Mouse (Mus musculus): ENCODE measurements around the gene Gba.
"Not testable (repeated sequence)": the region's sequence is repeated elsewhere in the genome, so short reads cannot be mapped to it uniquely, and the experiment has no call there.

DNA sequence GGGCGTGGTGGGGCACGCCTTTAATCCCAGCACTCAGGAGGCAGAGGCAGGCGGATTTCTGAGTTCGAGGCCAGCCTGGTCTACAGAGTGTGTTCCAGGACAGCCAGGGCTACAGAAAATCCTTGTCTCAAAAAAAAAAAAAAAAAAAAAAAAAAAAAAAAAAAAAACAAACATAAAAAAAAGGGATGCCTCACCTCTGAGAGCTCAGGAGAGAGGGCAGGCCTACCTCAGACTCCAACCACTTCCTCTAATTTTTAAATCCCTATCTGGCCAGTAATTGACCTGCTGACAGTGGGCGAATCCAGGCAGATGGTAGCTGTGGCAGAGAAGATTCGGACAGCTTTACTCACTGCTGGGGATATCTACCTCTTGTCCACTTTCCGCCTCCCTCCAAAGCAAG lies 13.7 kb downstream of the Gba start:
- not testable (repeated sequence) for TF ChIP-seq CTCF (IDR thresholded peaks at IDR 0.05; ENCODE audit: borderline replicate concordance, insufficient read depth, low read depth, low read length); POLR2A (IDR thresholded peaks at IDR 0.05; ENCODE audit: borderline replicate concordance, insufficient read depth, low read length)

Data from cerebellum, adult 2 months (tissue).